Mouse (Mus musculus): Measurements from ENCODE around the gene Ndufc2. TPM values are rescaled to one million over a fixed set of nuclear protein-coding genes. Genes with fewer than 3 reads are reported as not detected.
"Not testable (repeated sequence)": the region's sequence is repeated elsewhere in the genome, so short reads cannot be mapped to it uniquely, and the experiment has no call there.

Ndufc2 gene
- polyA plus RNA-seq, 1 experiment from 2014 or later, result 359 TPM

DNA sequence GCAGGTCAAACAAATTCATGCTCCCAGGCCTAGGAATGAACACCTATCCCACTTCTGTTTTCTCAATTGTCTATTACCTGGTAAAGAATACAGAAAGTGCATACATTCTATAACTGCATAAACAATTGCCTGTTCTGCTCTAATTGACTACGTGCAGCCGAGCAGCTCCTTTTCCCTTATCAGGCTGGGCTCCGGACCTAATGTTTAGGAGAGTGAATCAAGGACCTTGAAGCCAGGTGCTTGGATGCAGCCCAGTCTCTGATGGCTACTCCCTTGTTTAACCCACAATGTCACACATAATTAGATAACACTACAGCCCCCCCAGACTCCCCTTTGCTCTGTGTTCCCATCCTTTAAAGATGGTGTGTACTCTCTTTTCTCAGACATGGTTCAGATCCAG lies 33.7 kb downstream of the Ndufc2 start:
- not testable (repeated sequence) for H3K27ac ChIP-seq; H3K9ac ChIP-seq; H3K27me3 ChIP-seq; H3K9me3 ChIP-seq (replicated peaks); H3K4me2 ChIP-seq; ATAC-seq (replicated peaks; ENCODE audit: low FRiP score); H3K4me1 ChIP-seq; H3K36me3 ChIP-seq; H3K4me3 ChIP-seq (replicated peaks)
- WGBS, result 59% methylated on average over 3 of the region's 3 CpGs

DNA sequence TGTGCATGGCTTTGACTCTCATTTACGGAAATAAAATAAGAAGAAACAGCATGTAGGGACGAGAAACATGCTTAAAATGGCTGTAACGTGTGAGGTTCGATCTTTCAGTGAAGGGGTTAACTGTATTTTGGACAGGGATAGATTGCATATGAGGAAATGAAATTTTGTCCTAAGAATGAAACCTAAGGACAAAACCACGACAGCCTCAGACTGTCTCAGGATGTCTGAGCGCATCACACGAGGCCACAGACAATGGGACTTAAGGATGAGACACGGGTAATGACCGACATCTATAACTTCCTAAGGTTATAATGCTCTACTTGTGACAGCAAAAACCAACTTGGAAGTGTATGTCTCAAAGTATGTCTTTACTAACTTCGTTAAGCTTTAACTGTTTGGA lies 34.7 kb downstream of the Ndufc2 start:
- Histone ChIP-seq H3K36me3 (no peaks in the 10 kb centered on the region), H3K4me1 (peaks cover 9% of the 10 kb centered on the region; the same call in 1 of the 2 replicates), H3K27me3 (no peaks in the 10 kb centered on the region), H3K9ac (no peak overlapping the region), H3K4me3 (replicated peaks) (no peak overlapping the region), H3K4me2 (no peak overlapping the region), H3K9me3 (replicated peaks) (no peaks in the 10 kb centered on the region), H3K27ac (no peak overlapping the region)
- no peak for ATAC-seq (replicated peaks; ENCODE audit: low FRiP score)
- 79% methylated on average over 10 of the region's 10 CpGs for WGBS

DNA sequence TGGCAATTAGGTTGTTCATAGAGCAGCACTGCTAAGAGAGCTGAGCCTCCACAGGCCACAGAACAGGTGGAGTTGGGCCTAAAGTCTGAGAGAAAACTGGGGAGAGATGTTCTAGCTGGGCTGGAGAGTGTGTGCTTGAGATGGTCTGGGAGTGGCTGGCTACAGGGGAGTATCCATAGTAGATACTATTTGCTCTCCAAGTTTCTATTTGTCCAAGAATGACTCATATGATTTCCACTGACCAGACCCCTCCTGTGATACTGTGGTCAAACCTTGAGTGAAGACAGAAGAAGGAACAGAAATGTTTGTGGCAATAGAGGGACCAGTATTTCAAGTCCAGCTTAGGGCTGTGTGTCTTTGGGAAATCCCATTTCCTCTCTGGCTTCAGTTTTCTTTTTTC lies 39.2 kb downstream of the Ndufc2 start:
- no peak for ATAC-seq (replicated peaks; ENCODE audit: low FRiP score)
- H3K4me2 ChIP-seq, result no peak overlapping the region
- no peaks in the 10 kb centered on the region for H3K9me3 ChIP-seq (replicated peaks)
- H3K4me3 ChIP-seq (replicated peaks), result no peak overlapping the region
- no peaks in the 10 kb centered on the region for H3K36me3 ChIP-seq
- no peaks in the 10 kb centered on the region for H3K27me3 ChIP-seq
- no peaks in the 10 kb centered on the region for H3K4me1 ChIP-seq
- no peak overlapping the region for H3K9ac ChIP-seq
- no peak overlapping the region for H3K27ac ChIP-seq

DNA sequence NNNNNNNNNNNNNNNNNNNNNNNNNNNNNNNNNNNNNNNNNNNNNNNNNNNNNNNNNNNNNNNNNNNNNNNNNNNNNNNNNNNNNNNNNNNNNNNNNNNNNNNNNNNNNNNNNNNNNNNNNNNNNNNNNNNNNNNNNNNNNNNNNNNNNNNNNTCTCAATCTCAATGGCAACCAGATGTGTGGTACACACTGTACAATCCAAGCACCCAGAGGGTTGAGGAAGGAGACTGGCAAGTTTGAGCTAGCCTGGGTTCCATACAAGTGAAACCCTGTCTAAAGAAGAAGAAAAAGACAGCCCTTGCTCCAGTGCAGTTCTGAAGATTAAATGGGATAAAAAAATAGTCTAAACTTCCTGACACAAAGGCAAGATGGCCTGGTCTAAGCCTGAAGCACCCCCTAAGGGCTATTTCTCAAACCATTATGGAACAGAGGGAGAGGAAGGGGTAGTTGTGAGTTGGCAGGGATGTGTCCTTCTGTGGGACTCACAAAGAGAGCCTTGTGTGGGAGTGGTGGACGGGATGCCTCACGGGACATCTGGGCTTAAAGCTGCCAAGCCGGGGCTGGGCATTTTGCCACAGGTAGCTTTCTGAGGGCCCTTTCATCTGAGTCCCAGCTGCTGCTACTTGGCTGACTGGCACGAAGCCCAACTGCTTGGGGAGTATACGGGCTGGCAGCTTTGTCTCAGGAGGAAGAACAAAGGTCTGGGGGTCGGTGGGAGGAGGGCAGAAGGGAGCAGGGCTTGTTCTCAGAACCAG lies 46.5 kb downstream of the Ndufc2 start:
- WGBS, result 37% methylated on average over 6 of the region's 6 CpGs

DNA sequence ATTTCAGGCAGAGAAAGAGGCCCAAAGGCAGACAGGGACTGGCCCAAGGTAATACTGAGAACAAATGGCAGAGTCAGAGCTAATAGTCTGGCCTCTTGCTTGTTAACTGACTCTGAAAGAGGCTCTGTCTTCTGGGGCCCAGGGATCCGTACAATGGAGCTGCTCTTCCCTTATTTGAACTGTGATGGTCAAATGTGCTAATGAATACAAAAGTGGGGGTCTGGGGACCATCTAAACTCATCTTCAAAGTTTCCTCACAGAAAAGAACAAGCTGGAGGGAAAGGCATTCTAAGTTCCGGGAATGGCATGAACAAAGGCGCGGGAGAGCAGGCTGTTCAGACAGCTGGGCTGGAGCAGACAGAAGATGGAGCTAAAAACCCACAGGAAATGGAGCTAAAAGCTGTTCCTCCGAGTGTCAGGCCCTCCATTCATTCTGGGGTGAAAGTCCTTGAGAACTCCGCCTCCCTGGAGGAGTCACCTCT lies 47.3 kb downstream of the Ndufc2 start:
- Histone ChIP-seq H3K27me3 (no peaks in the 10 kb centered on the region), H3K4me2 (no peak overlapping the region), H3K4me1 (peaks cover 13% of the 10 kb centered on the region), H3K4me3 (replicated peaks) (no peak overlapping the region), H3K9ac (0 out of 2 replicates have a peak overlapping the region, but pooled peaks have one; percentile 14), H3K36me3 (no peaks in the 10 kb centered on the region), H3K9me3 (replicated peaks) (no peaks in the 10 kb centered on the region), H3K27ac (peak overlapping the region; percentile 48; the same call in 1 of the 2 replicates)
- 56% methylated on average over 6 of the region's 6 CpGs for WGBS
- ATAC-seq (replicated peaks; ENCODE audit: low FRiP score), result no peak

More for the DNA sequence above, 46.5 kb downstream of the Ndufc2 start:
- H3K9ac ChIP-seq, result 0 out of 2 replicates have a peak overlapping the region, but pooled peaks have one; percentile 14
- ATAC-seq (replicated peaks; ENCODE audit: low FRiP score), result peak; percentile 49; the same call in 1 of the 2 replicates
- H3K4me1 ChIP-seq, result peaks cover 12% of the 10 kb centered on the region
- H3K4me2 ChIP-seq, result no peak overlapping the region
- H3K27me3 ChIP-seq, result no peaks in the 10 kb centered on the region
- H3K4me3 ChIP-seq (replicated peaks), result no peak overlapping the region
- no peaks in the 10 kb centered on the region for H3K36me3 ChIP-seq
- no peaks in the 10 kb centered on the region for H3K9me3 ChIP-seq (replicated peaks)
- peak overlapping the region; percentile 48; the same call in 1 of the 2 replicates for H3K27ac ChIP-seq

DNA sequence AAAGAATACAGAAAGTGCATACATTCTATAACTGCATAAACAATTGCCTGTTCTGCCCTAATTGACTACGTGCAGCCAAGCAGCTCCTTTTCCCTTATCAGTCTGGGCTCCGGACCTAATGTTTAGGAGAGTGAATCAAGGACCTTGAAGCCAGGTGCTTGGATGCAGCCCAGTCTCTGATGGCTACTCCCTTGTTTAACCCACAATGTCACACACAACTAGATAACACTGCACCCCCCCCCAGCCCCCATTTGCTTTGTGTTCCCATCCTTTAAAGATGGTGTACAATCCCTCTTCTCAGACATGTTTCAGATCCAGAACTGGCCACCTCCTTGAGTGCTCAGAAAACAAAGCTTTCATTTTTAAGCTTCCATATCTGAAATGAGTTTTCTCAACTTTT lies 51.2 kb downstream of the Ndufc2 start, which contains the start of gene Kctd14:
Kctd14 (plus strand) TSS at position 301 of the 400 bp plus-strand sequence.
- not testable (repeated sequence) for ATAC-seq (replicated peaks; ENCODE audit: low FRiP score); H3K9me3 ChIP-seq (replicated peaks); H3K36me3 ChIP-seq; H3K4me3 ChIP-seq (replicated peaks); H3K9ac ChIP-seq; H3K4me2 ChIP-seq; H3K27me3 ChIP-seq; H3K27ac ChIP-seq
- 80% methylated on average over 2 of the region's 2 CpGs for WGBS
- H3K4me1 ChIP-seq, result peaks cover 29% of the 10 kb centered on the region

DNA sequence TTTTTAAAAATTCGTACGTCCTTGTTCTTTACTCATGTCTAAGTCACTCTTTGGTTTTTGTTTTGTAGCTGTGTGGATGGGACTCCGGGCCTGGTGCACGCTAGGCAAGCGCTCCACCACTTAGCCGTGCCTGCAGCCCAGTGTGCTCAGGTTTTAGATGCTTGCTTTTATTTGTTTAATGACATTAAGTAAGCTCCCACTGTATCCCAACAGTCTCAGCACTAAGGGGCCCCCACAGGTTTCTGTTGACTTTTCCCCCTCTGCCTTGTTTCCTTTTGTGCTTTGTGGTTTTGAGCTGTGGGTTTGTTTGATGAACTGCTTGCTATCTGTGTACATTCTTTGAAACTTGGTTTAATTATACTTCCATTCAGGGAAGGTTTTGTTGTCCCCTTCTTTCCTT lies 52.4 kb downstream of the Ndufc2 start:
- Histone ChIP-seq H3K36me3 (no peaks in the 10 kb centered on the region), H3K27me3 (no peaks in the 10 kb centered on the region), H3K4me3 (replicated peaks) (no peak overlapping the region), H3K4me2 (no peak overlapping the region), H3K4me1 (peaks cover 20% of the 10 kb centered on the region), H3K9me3 (replicated peaks) (no peaks in the 10 kb centered on the region), H3K9ac (no peak overlapping the region), H3K27ac (no peak overlapping the region)
- ATAC-seq (replicated peaks; ENCODE audit: low FRiP score), result no peak
- WGBS, result 77% methylated on average over 6 of the region's 6 CpGs

DNA sequence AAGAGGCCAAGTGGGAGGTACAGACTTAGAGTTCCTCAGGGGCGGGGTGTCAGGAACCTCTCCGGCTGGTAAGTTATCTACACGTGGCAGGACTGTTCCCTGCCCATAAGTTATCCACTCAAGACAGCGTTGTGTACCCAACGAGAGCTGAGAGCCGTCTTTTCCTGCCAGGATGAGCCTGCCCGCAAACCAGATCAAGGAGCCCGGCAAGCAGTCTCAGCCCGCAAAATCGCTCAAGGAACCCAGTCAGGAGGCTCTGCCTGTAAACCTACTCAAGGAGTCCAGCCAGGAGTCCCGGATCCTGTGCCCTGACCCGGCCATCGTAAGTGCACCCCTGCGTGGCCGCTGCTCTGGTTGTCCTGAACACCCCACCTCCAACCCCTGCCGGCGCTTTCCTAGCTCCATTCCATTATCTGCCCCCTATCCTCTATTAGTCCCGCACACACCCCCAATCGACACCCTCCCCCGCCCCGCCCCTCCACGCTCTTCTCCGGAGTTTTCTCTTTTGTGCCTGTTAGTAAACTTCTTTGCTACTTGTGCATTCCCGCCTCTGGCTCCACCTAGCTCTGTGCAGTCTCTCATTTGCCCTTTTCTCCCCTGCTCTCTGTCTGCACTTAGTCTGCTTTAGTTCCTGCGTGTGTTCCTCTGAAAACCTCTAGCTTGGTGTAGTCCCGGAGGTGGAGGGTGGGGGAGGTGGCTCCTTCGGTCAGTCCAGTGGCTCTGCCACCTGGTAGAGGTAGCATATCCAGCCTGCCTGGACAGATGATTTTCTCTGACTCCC lies 53.5 kb downstream of the Ndufc2 start:
- H3K4me3 ChIP-seq (replicated peaks), result peak overlapping the region; percentile 49
- peak overlapping the region; percentile 86 for H3K4me2 ChIP-seq
- no peaks in the 10 kb centered on the region for H3K9me3 ChIP-seq (replicated peaks)
- 0 out of 2 replicates have a peak overlapping the region, but pooled peaks have one; percentile 34 for H3K27ac ChIP-seq
- peaks cover 17% of the 10 kb centered on the region for H3K4me1 ChIP-seq
- ATAC-seq (replicated peaks; ENCODE audit: low FRiP score), result peak; percentile 92
- H3K9ac ChIP-seq, result peak overlapping the region; percentile 40
- H3K27me3 ChIP-seq, result no peaks in the 10 kb centered on the region
- 4% methylated on average over 27 of the region's 27 CpGs for WGBS
- no peaks in the 10 kb centered on the region for H3K36me3 ChIP-seq

DNA sequence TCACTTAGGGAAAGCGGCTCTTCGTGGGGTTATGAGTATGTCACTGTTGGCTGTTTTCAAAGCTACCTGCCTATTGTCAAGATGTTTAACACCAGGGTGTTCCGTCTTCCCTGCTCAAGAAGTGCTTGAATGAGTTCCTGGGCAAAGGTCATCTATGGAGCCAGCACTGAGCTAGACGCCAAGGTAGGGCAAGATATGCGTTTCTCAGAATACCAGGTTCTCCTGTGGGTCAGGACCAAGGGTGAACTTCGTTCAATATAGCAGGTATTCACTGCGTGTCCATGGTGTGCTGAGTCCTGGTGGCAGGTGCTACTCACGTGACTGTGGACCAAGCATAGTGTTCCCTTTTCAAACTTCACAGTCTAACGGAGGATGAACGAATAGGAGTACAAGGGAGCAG lies 55.0 kb downstream of the Ndufc2 start:
- Histone ChIP-seq H3K9me3 (replicated peaks) (no peaks in the 10 kb centered on the region), H3K4me3 (replicated peaks) (no peak overlapping the region), H3K27ac (no peak overlapping the region), H3K4me1 (peaks cover 17% of the 10 kb centered on the region), H3K27me3 (no peaks in the 10 kb centered on the region), H3K9ac (no peak overlapping the region), H3K36me3 (no peaks in the 10 kb centered on the region), H3K4me2 (no peak overlapping the region)
- ATAC-seq (replicated peaks; ENCODE audit: low FRiP score), result no peak
- 93% methylated on average over 10 of the region's 10 CpGs for WGBS

DNA sequence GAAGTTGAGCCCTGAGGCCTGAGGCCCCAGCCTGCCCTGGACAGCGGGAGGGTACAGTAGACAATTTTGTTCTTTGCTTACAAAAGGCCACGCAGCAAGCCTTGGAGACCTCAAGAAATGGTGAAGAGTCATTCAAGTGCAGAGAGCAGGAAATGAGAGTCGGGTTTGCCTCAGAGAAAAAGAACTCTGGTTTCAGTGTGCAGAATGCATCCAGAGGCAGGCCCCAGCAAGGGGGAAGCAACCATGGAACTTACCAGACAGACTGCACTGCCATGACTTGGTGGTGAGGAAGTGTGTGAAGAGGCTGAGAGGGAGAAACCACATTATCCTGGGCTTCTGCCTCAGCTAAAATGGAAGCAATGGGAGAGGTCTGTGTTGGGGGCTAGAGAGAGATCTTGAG lies 55.8 kb downstream of the Ndufc2 start:
- H3K27ac ChIP-seq, result no peak overlapping the region
- WGBS, result 59% methylated on average over 3 of the region's 3 CpGs
- no peak for ATAC-seq (replicated peaks; ENCODE audit: low FRiP score)
- H3K9ac ChIP-seq, result no peak overlapping the region
- H3K27me3 ChIP-seq, result no peaks in the 10 kb centered on the region
- peaks cover 17% of the 10 kb centered on the region for H3K4me1 ChIP-seq
- no peak overlapping the region for H3K4me2 ChIP-seq
- no peaks in the 10 kb centered on the region for H3K9me3 ChIP-seq (replicated peaks)
- H3K4me3 ChIP-seq (replicated peaks), result no peak overlapping the region
- H3K36me3 ChIP-seq, result no peaks in the 10 kb centered on the region

Measured in kidney, embryonic 15.5 days (tissue).